Mouse (Mus musculus) bone marrow, adult 2 months (tissue): ENCODE data around the gene Fras1.

ENCODE experiments used
- CTCF ChIP-seq: fragments of 200-500 bp; IDR thresholded peaks from 2 replicates; pipeline ENCODE4 v1.5.1; 2011; ENCODE audit warnings: low read length, control low read depth; ENCODE audit not compliant: control insufficient read depth, insufficient read depth
- POLR2A ChIP-seq: fragments of 200-500 bp; IDR thresholded peaks from 2 replicates; pipeline ENCODE4 v1.6.1; 2011; ENCODE audit warnings: low read depth, mild to moderate bottlenecking, control low read depth, low read length, borderline replicate concordance; ENCODE audit not compliant: control insufficient read depth

DNA sequence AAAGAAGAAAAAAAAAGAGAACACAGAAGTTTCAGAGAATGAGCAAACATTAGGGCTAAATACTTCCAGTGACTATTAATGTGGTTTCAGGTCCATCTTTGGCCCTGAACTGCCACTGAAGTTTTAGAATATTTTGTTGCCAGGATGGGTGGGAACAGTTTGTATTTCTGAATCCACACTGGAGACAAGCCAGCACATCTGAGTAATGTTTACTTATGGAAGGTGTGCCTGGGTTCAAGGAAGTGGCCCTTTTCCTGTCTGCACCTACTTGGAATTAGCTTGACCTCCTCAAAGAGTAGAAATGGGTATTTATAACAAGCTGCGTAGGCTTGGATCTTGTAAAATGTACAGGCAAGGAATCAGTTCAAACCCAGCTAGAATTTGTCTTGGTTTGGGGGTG lies 422.0 kb downstream of the Fras1 start:
- no peak for TF ChIP-seq CTCF
- TF ChIP-seq POLR2A = no peak
